Mouse (Mus musculus) ES-Bruce4 (cell line): Measurements from ENCODE around the gene Trmt1l.
"Not testable (repeated sequence)": the region's sequence is repeated elsewhere in the genome, so short reads cannot be mapped to it uniquely, and the experiment has no call there.

Source experiments
- CTCF ChIP-seq: IDR thresholded peaks from one replicate; pipeline ENCODE4 v1.8.1; 2011; ENCODE audit warnings: low read depth, low read length
- EP300 ChIP-seq: IDR thresholded peaks from 2 replicates; pipeline ENCODE4 v1.6.1; 2011; ENCODE audit warnings: low read depth, low read length; ENCODE audit not compliant: insufficient read depth
- POLR2A ChIP-seq: IDR thresholded peaks from one replicate; pipeline ENCODE4 v1.8.1; 2011; ENCODE audit warnings: low read length; ENCODE audit not compliant: insufficient read depth

- TF ChIP-seq EP300, CTCF, POLR2A: not testable (repeated sequence)
Observed at GRCm38 (mm10) chr1:151472386-151472785, 44.0 kb downstream of the Trmt1l start.
